Mouse (Mus musculus): ENCODE results near the gene Gm10190.
"Not testable (repeated sequence)": the region's sequence is repeated elsewhere in the genome, so short reads cannot be mapped to it uniquely, and the experiment has no call there.

Gm10190 gene

GRCm38 (mm10) chr17:80372989-80373725, at the start of gene Gm10190:
Gene Gm10190 (minus strand): TSS chr17:80373541.
- peak; percentile 82 to 87 for DNase-seq (ENCODE audit: low spot score in 2 of 2)

- DNase-seq (ENCODE audit: low spot score in 2 of 2), result no peak
Observed at GRCm38 (mm10) chr17:80420998-80421397, 47.7 kb upstream of the Gm10190 start.

GRCm38 (mm10) chr17:80418572-80419210, 45.4 kb upstream of the Gm10190 start:
- no peak for DNase-seq (ENCODE audit: low spot score in 2 of 2)

GRCm38 (mm10) chr17:80411182-80411581, 37.8 kb upstream of the Gm10190 start:
- DNase-seq (ENCODE audit: low spot score in 2 of 2), result no peak

- DNase-seq (ENCODE audit: low spot score in 2 of 2), result no peak
Observed at GRCm38 (mm10) chr17:80398243-80398642, 24.9 kb upstream of the Gm10190 start.

GRCm38 (mm10) chr17:80391423-80392403, 18.4 kb upstream of the Gm10190 start:
- no peak for DNase-seq (ENCODE audit: low spot score in 2 of 2)

- DNase-seq (ENCODE audit: low spot score in 2 of 2), result no peak
Observed at GRCm38 (mm10) chr17:80390024-80390423, 16.7 kb upstream of the Gm10190 start.

- no peak for DNase-seq (ENCODE audit: low spot score in 2 of 2)
Observed at GRCm38 (mm10) chr17:80385671-80386070, 12.3 kb upstream of the Gm10190 start.

- DNase-seq (ENCODE audit: low spot score in 2 of 2), result not testable (repeated sequence)
Observed at GRCm38 (mm10) chr17:80378386-80378785, 5.0 kb upstream of the Gm10190 start.

- DNase-seq (ENCODE audit: low spot score in 2 of 2), result no peak
Observed at GRCm38 (mm10) chr17:80373726-80374096, 370 bp upstream of the Gm10190 start.

- DNase-seq (ENCODE audit: low spot score in 2 of 2), result no peak
Observed at GRCm38 (mm10) chr17:80368606-80369005, 4.7 kb downstream of the Gm10190 start.

- no peak for DNase-seq (ENCODE audit: low spot score in 2 of 2)
Observed at GRCm38 (mm10) chr17:80367276-80367675, 6.1 kb downstream of the Gm10190 start.

GRCm38 (mm10) chr17:80360245-80360644, 13.1 kb downstream of the Gm10190 start:
- DNase-seq (ENCODE audit: low spot score in 2 of 2), result no peak

GRCm38 (mm10) chr17:80347234-80347633, 26.1 kb downstream of the Gm10190 start:
- no peak for DNase-seq (ENCODE audit: low spot score in 2 of 2)

- no peak for DNase-seq (ENCODE audit: low spot score in 2 of 2)
Observed at GRCm38 (mm10) chr17:80346591-80347125, 26.7 kb downstream of the Gm10190 start.

- DNase-seq (ENCODE audit: low spot score in 2 of 2), result no peak
Observed at GRCm38 (mm10) chr17:80345277-80345676, 28.1 kb downstream of the Gm10190 start.

GRCm38 (mm10) chr17:80332386-80332785, 41.0 kb downstream of the Gm10190 start:
- no peak for DNase-seq (ENCODE audit: low spot score in 2 of 2)

- DNase-seq (ENCODE audit: low spot score in 2 of 2), result no peak
Observed at GRCm38 (mm10) chr17:80326431-80326830, 46.9 kb downstream of the Gm10190 start.

GRCm38 (mm10) chr17:80325456-80325855, 47.9 kb downstream of the Gm10190 start:
- DNase-seq (ENCODE audit: low spot score in 2 of 2), result no peak

GRCm38 (mm10) chr17:80324521-80324920, 48.8 kb downstream of the Gm10190 start:
- DNase-seq (ENCODE audit: low spot score in 2 of 2), result no peak

GRCm38 (mm10) chr17:80323658-80324057, 49.7 kb downstream of the Gm10190 start:
- DNase-seq (ENCODE audit: low spot score in 2 of 2), result no peak
